Mouse (Mus musculus) ES-E14 (cell line): ENCODE data around the gene Fkbp5. TPM values are rescaled to one million over a fixed set of nuclear protein-coding genes. Genes with fewer than 3 reads are reported as not detected.

ENCODE experiments used
- DNase-seq: peaks from one replicate; pipeline ENCODE4 v3.0.0-alpha.2; 2013; ENCODE audit warnings: low read depth, low spot score
- H3K27ac ChIP-seq: 2 replicates; pipeline ENCODE4 v1.5.1; 2012; ENCODE audit warnings: low read depth, mild to moderate bottlenecking, low read length, moderate library complexity, mixed read lengths; ENCODE audit not compliant: poor library complexity, insufficient read depth, severe bottlenecking
- H3K36me3 ChIP-seq: 2 replicates; pipeline ENCODE4 v1.6.1; 2012; ENCODE audit warnings: mild to moderate bottlenecking, low read length, moderate library complexity, mixed read lengths; ENCODE audit not compliant: control insufficient read depth, poor library complexity, insufficient read depth, severe bottlenecking
- H3K4me1 ChIP-seq, 2 experiments: fragments of 150-350 bp in 1 of 2; sonication (generic) in 1 of 2; 2 replicates each; pipeline ENCODE4 v1.6.1; 2012; ENCODE audit warnings: low read length in 2 of 2, mild to moderate bottlenecking in 1 of 2, mixed read lengths in 1 of 2; ENCODE audit not compliant: control insufficient read depth in 2 of 2, insufficient read depth in 2 of 2, poor library complexity in 1 of 2
- H3K4me3 ChIP-seq, 2 experiments: fragments of 150-350 bp in 1 of 2; sonication (generic) in 1 of 2; 2 replicates each; pipeline ENCODE4 v1.5.1; 2012; ENCODE audit warnings: low read length in 2 of 2, low read depth in 1 of 2, mild to moderate bottlenecking in 1 of 2, mixed read lengths in 1 of 2; ENCODE audit not compliant: insufficient read depth in 1 of 2, poor library complexity in 1 of 2, severe bottlenecking in 1 of 2
- H3K9ac ChIP-seq: 2 replicates; pipeline ENCODE4 v1.6.1; 2012; ENCODE audit warnings: low read depth, mild to moderate bottlenecking, low read length, mixed read lengths; ENCODE audit not compliant: poor library complexity, insufficient read depth, severe bottlenecking
- H3K9me3 ChIP-seq: fragments of 150-350 bp; sonication (generic); 2 replicates; pipeline ENCODE4 v1.6.1; 2012; ENCODE audit warnings: low read depth, mild to moderate bottlenecking, low read length; ENCODE audit not compliant: control insufficient read depth, insufficient read depth
- CHD2 ChIP-seq: IDR thresholded peaks from 2 replicates; pipeline ENCODE4 v1.6.1; 2014; ENCODE audit warnings: mild to moderate bottlenecking, low read depth, low read length, inconsistent platforms
- HCFC1 ChIP-seq: IDR thresholded peaks from 2 replicates; pipeline ENCODE4 v1.6.1; 2012; ENCODE audit warnings: low read length, inconsistent platforms, borderline replicate concordance; ENCODE audit not compliant: insufficient read depth
- MAFK ChIP-seq: IDR thresholded peaks from 2 replicates; pipeline ENCODE4 v1.6.1; 2014; ENCODE audit warnings: mild to moderate bottlenecking, low read depth, low read length, inconsistent platforms; ENCODE audit not compliant: insufficient read depth
- ZC3H11A ChIP-seq: IDR thresholded peaks from 2 replicates; pipeline ENCODE4 v1.6.1; 2012; ENCODE audit warnings: low read depth, mild to moderate bottlenecking, inconsistent platforms, low read length, borderline replicate concordance
- ZNF384 ChIP-seq: IDR thresholded peaks from 2 replicates; pipeline ENCODE4 v1.6.1; 2012; ENCODE audit warnings: low read depth, low read length, inconsistent platforms
- in situ Hi-C, 2 experiments: fragments of 600-800 bp; cut with MboI; formaldehyde crosslinking; loops; one replicate each; pipeline ENCODE4 v1.15.1; 2025; ENCODE audit warnings: low sequenced_read_pairs in 2 of 2, inconsistent platforms in 1 of 2; ENCODE audit not compliant: unreplicated experiment in 2 of 2
- total RNA-seq: library from RNA; depleted of rRNA; stranded (reverse); fragments of 300-350 nt; gene quantifications from 2 replicates; pipeline ENCODE4 v1.2.3, GENCODE M21; 2012; rRNA removed

Fkbp5 gene
- total RNA-seq, 1 experiment, result 43.6 TPM

DNA sequence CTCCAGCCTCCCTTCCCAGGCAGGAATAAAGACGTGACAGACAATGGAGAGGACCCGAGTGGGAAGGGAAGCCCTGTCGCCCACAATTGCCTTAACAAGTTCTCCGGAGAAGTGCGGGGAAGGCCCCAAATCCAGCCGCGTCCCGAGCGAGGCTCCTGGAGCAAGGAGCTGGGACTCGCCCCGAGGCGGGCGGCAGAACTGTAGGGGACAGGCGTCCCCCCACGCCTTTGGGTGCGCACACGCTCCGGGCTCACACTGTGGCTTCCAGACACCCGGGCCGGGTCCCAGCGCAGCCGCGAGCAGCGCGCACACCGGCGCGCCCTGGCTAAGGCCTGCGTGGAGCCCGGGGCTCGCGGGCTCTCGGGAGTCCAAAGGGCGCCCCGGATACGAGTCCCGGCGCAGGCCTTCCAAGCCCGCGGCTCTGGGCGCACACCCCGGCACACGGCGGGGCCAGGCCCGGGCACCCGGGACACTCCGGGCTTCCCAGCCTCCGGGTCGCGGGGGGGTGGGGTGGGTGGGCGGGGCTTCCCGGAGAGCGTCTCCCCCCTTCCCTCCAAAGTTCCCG is 167.3 kb downstream of the Fkbp5 start:
- in situ Hi-C loops, result no loop called here
- Histone ChIP-seq H3K4me1 (peaks cover 2 to 45% of the 10 kb centered on the region in 2 experiments; a peak in 2 of 4 replicates), H3K9me3 (no peaks in the 10 kb centered on the region), H3K9ac (peak overlapping the region; percentile 47), H3K27ac (no peak overlapping the region), H3K4me3 (peak overlapping the region; percentile 73 to 93), H3K36me3 (no peaks in the 10 kb centered on the region)
- TF ChIP-seq HCFC1, result no peak
- TF ChIP-seq ZC3H11A, result no peak
- TF ChIP-seq ZNF384, result no peak
- TF ChIP-seq CHD2, result no peak
- no peak for TF ChIP-seq MAFK
- DNase-seq, result no peak

DNA sequence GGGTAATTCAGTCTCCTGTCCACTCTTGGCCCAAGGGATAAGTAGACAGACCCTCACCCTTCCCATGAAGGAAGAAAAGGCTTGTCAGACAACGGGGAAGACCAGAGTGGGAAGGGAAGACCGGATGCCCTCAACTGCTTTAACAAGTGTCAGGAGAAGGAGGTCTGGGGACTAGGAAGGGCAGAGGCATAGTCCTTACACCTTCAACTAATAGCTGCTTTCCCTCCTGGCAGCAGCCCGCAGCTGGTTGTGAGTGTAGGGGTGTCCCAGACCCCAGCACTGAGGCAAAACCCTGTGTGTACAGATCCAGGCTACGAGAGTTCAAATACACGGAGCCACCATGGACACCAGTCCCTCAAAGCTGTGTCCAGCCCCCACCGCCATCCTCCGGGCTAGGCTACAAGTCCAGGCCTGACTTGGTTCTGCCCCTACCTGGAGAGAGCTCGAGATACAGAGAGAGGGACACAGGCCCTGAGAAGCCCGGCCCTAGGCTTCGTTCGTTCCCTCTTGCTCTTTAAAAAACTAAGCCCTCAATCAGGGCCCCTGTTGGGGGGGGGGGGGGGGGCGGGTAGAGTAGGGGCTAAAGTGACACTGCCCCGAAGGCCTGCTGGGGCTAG is 168.0 kb downstream of the Fkbp5 start:
- TF ChIP-seq HCFC1 (no peak), ZC3H11A (no peak), CHD2 (no peak), ZNF384 (no peak), MAFK (no peak)
- no peaks in the 10 kb centered on the region for H3K9me3 ChIP-seq
- peaks cover 4 to 51% of the 10 kb centered on the region in 2 experiments; a peak in 2 of 4 replicates for H3K4me1 ChIP-seq
- no peak overlapping the region for H3K27ac ChIP-seq
- in situ Hi-C loops, result no loop called here
- peak overlapping the region; percentile 47; the same call in 1 of the 2 replicates for H3K9ac ChIP-seq
- DNase-seq, result no peak
- no peaks in the 10 kb centered on the region for H3K36me3 ChIP-seq
- H3K4me3 ChIP-seq, result peak overlapping the region; percentile 73 to 93

Other genes with a start within 250 kb of the Fkbp5 start
- gene Fance, start 204.0 kb downstream of the Fkbp5 start, total RNA-seq, result 25.9 and 39.8 TPM in 2 replicates
- gene Rpl10a, start 189.1 kb downstream of the Fkbp5 start, total RNA-seq, result 2,234 and 2,688 TPM in 2 replicates
- 8.0 and 9.0 TPM in 2 replicates for gene Tead3, start 166.7 kb downstream of the Fkbp5 start, total RNA-seq
- gene Tulp1, start 152.3 kb downstream of the Fkbp5 start, total RNA-seq, result 3.7 and 4.1 TPM in 2 replicates
- gene Armc12, start 13.3 kb upstream of the Fkbp5 start, total RNA-seq, result not detected in 2 replicates
- gene Clpsl2, start 31.9 kb upstream of the Fkbp5 start, total RNA-seq, result not detected in 2 replicates
- gene Clps, start 43.2 kb upstream of the Fkbp5 start, total RNA-seq, result 2.5 and 2.9 TPM in 2 replicates
- gene Lhfpl5, start 58.1 kb upstream of the Fkbp5 start, total RNA-seq, result 0.76 and 1.7 TPM in 2 replicates
- 103 and 115 TPM in 2 replicates for gene Srpk1, start 105.2 kb upstream of the Fkbp5 start, total RNA-seq
- gene Slc26a8, start 172.7 kb upstream of the Fkbp5 start, total RNA-seq, result 0.69 and 1.1 TPM in 2 replicates
- 65.9 and 77.3 TPM in 2 replicates for gene Mapk14, start 173.8 kb upstream of the Fkbp5 start, total RNA-seq
- gene AC170998.1, start 208.6 kb upstream of the Fkbp5 start, total RNA-seq, result 2.5 and 4.1 TPM in 2 replicates